Mouse (Mus musculus): Measurements from ENCODE around the gene Ptgfrn. TPM values are rescaled to one million over a fixed set of nuclear protein-coding genes. Genes with fewer than 3 reads are reported as not detected.

Ptgfrn gene
- polyA plus RNA-seq, 1 experiment from 2014 or later: 6.6 TPM

GRCm38 (mm10) chr3:101141864-101142263 lies 31.8 kb upstream of the Ptgfrn start:
- DNase-seq (ENCODE audit: low spot score) (no peak), ATAC-seq (ENCODE audit: insufficient number of reproducible peaks, low FRiP score, low TSS enrichment, low read depth) (no peak)
- H3K9me3 ChIP-seq (ENCODE audit: control insufficient read depth, low read length): no peaks in the 10 kb centered on the region
- H3K27ac ChIP-seq (replicated peaks; ENCODE audit: low read depth, low read length): no peak overlapping the region
- WGBS: 85% methylated on average over 8 of the region's 8 CpGs
- no peak overlapping the region for H3K4me3 ChIP-seq (ENCODE audit: low read depth, low read length)
- no peak overlapping the region for H3K9ac ChIP-seq (ENCODE audit: low read length)
- no peaks in the 10 kb centered on the region for H3K27me3 ChIP-seq (ENCODE audit: control insufficient read depth, insufficient read depth, low read length)
- no peaks in the 10 kb centered on the region for H3K36me3 ChIP-seq (ENCODE audit: control insufficient read depth, insufficient read depth, low read length)
- H3K4me1 ChIP-seq (ENCODE audit: control insufficient read depth, insufficient read depth, low read length): peaks cover 10% of the 10 kb centered on the region
- no peak overlapping the region for H3K4me2 ChIP-seq (ENCODE audit: low read depth, severe bottlenecking)

DNA sequence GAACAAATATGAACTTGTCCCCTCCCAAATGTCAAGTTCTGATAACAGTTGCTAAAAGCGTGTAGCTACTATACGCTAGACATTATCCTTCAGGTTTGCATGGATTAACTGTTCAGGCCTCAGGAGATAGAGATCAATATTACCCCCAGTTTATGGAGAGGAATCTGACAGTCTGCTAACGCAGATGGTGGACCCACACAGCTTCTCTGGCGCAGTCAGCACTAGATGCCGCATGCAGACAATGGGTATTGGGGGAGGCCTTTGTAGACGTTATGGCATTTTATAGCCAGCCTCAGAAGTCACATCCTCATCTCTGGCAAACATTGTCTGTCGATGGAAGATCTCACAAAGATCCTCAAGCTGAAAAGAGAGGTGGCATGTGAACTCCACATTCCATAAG lies 29.9 kb upstream of the Ptgfrn start:
- Histone ChIP-seq H3K9me3 (ENCODE audit: control insufficient read depth, low read length) (no peaks in the 10 kb centered on the region), H3K4me3 (ENCODE audit: low read depth, low read length) (no peak overlapping the region), H3K36me3 (ENCODE audit: control insufficient read depth, insufficient read depth, low read length) (no peaks in the 10 kb centered on the region), H3K27me3 (ENCODE audit: control insufficient read depth, insufficient read depth, low read length) (no peaks in the 10 kb centered on the region), H3K9ac (ENCODE audit: low read length) (no peak overlapping the region), H3K4me2 (ENCODE audit: low read depth, severe bottlenecking) (no peak overlapping the region), H3K27ac (replicated peaks; ENCODE audit: low read depth, low read length) (no peak overlapping the region), H3K4me1 (ENCODE audit: control insufficient read depth, insufficient read depth, low read length) (peaks cover 10% of the 10 kb centered on the region)
- WGBS: 90% methylated on average over 7 of the region's 7 CpGs
- ATAC-seq (ENCODE audit: insufficient number of reproducible peaks, low FRiP score, low TSS enrichment, low read depth) (no peak), DNase-seq (ENCODE audit: low spot score) (no peak)

DNA sequence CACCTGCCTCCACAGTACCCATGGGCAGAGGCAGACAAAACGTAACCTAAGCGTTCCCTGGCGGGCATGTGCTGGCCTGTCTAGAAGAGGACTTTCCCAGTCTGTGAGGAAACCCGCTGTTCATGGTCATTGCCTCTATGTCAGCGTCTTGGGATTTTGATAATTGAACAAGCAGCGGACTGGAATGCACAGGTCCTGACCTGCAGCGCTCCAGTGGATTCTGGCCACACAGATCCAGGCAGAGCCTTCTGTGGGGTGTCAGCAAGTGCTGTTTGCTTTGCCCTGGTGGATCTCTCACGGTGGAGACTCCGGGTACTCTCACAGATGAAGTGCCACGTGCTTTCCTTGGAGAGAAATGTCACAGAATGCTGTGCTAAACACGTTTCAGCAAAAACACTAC lies 26.4 kb upstream of the Ptgfrn start:
- Histone ChIP-seq H3K27ac (replicated peaks; ENCODE audit: low read depth, low read length) (0 out of 2 replicates have a peak overlapping the region, but pooled peaks have one; percentile 12), H3K27me3 (ENCODE audit: control insufficient read depth, insufficient read depth, low read length) (no peaks in the 10 kb centered on the region), H3K4me3 (ENCODE audit: low read depth, low read length) (no peak overlapping the region), H3K4me2 (ENCODE audit: low read depth, severe bottlenecking) (no peak overlapping the region), H3K4me1 (ENCODE audit: control insufficient read depth, insufficient read depth, low read length) (peaks cover 6% of the 10 kb centered on the region), H3K36me3 (ENCODE audit: control insufficient read depth, insufficient read depth, low read length) (no peaks in the 10 kb centered on the region), H3K9me3 (ENCODE audit: control insufficient read depth, low read length) (no peaks in the 10 kb centered on the region), H3K9ac (ENCODE audit: low read length) (no peak overlapping the region)
- DNase-seq (ENCODE audit: low spot score): peak; percentile 32
- 54% methylated on average over 11 of the region's 11 CpGs for WGBS
- ATAC-seq (ENCODE audit: insufficient number of reproducible peaks, low FRiP score, low TSS enrichment, low read depth): no peak

DNA sequence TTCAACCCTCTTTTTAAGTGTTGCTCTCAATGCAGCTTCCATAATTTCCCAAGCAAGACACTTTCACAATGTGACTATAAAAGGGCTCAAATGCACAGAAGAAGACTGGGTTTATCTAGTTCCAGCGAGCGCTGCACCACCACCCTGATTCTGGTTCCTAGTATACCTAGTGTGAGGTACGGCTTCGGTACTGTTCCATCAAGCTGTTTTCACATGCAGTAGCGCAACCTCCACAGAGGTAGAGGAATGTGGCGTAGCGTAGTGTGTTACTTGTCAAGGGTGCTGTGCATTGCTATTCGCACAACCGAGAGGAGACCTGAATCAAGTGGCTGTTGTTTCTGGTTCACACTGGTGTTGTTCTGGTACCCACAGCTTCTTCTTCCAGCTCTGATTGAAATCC lies 24.8 kb upstream of the Ptgfrn start:
- Histone ChIP-seq H3K4me1 (ENCODE audit: control insufficient read depth, insufficient read depth, low read length) (peaks cover 12% of the 10 kb centered on the region), H3K27ac (replicated peaks; ENCODE audit: low read depth, low read length) (no peak overlapping the region), H3K27me3 (ENCODE audit: control insufficient read depth, insufficient read depth, low read length) (no peaks in the 10 kb centered on the region), H3K4me2 (ENCODE audit: low read depth, severe bottlenecking) (no peak overlapping the region), H3K9me3 (ENCODE audit: control insufficient read depth, low read length) (no peaks in the 10 kb centered on the region), H3K9ac (ENCODE audit: low read length) (no peak overlapping the region), H3K36me3 (ENCODE audit: control insufficient read depth, insufficient read depth, low read length) (no peaks in the 10 kb centered on the region), H3K4me3 (ENCODE audit: low read depth, low read length) (no peak overlapping the region)
- ATAC-seq (ENCODE audit: insufficient number of reproducible peaks, low FRiP score, low TSS enrichment, low read depth): no peak
- 96% methylated on average over 9 of the region's 9 CpGs for WGBS
- no peak for DNase-seq (ENCODE audit: low spot score)

DNA sequence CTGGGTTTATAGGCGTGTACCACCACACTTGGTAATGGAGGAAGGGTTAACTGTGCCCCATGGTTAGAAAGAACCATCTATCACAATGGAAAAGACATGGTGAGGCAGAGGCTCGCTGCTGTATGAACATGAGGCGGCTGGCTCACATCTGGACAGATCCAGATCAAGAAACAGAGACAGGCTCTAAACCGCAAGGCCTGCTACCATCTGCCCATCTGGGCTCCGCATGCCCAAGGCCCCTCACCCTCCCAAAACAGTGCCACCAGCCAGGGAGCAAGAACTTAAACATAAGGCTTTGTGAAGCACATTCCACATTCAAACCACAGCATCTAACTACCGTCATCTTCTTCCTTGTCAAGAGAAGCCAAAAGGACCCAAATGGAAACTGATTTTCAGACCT lies 22.9 kb upstream of the Ptgfrn start:
- no peaks in the 10 kb centered on the region for H3K36me3 ChIP-seq (ENCODE audit: control insufficient read depth, insufficient read depth, low read length)
- no peaks in the 10 kb centered on the region for H3K27me3 ChIP-seq (ENCODE audit: control insufficient read depth, insufficient read depth, low read length)
- no peak overlapping the region for H3K9ac ChIP-seq (ENCODE audit: low read length)
- H3K4me2 ChIP-seq (ENCODE audit: low read depth, severe bottlenecking): no peak overlapping the region
- H3K4me3 ChIP-seq (ENCODE audit: low read depth, low read length): no peak overlapping the region
- 86% methylated on average over 6 of the region's 6 CpGs for WGBS
- no peak overlapping the region for H3K27ac ChIP-seq (replicated peaks; ENCODE audit: low read depth, low read length)
- peaks cover 14% of the 10 kb centered on the region for H3K4me1 ChIP-seq (ENCODE audit: control insufficient read depth, insufficient read depth, low read length)
- no peak for DNase-seq (ENCODE audit: low spot score)
- no peak for ATAC-seq (ENCODE audit: insufficient number of reproducible peaks, low FRiP score, low TSS enrichment, low read depth)
- no peaks in the 10 kb centered on the region for H3K9me3 ChIP-seq (ENCODE audit: control insufficient read depth, low read length)

DNA sequence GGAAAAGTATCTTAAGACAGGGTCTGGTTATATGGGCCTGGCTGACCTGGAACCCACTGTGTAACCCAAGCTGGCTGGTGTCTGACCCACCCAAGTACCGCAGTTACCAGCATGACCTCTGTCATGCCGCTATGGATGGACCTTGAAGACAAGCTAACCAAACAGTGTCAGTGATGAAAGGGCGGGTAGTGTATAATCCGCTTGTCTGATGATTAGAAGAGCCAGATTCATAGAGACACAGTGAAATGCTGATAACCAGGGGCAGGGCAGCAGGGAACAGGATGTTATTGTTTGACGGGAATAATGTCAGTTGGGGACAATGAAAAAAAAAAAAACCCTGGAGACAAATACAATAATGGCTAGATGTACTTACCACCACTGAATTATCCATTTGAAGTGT lies 21.7 kb upstream of the Ptgfrn start:
- DNase-seq (ENCODE audit: low spot score): no peak
- H3K9me3 ChIP-seq (ENCODE audit: control insufficient read depth, low read length): no peaks in the 10 kb centered on the region

DNA sequence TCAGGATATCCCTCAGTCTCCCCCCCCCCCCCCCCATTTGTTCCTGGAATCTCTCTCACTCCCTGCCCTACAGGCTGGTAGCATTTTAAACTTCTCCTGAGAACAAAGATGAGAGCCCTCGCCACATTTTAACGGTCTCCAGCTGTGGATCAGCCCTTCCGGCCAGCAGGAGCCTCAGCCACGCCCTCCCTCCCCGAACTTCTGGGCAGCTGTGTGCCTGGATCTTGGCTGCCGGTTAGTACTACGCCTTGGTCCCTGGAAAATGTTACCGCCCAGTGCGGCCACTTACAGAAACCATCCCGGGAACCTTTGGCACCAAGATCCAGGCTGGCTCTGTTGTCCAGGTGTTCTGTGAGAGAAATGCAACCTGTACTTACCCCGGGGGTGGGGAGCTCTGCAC lies 20.4 kb upstream of the Ptgfrn start:
- Histone ChIP-seq H3K4me2 (ENCODE audit: low read depth, severe bottlenecking) (peak overlapping the region; percentile 34; the same call in 1 of the 2 replicates), H3K36me3 (ENCODE audit: control insufficient read depth, insufficient read depth, low read length) (no peaks in the 10 kb centered on the region), H3K27ac (replicated peaks; ENCODE audit: low read depth, low read length) (no peak overlapping the region), H3K27me3 (ENCODE audit: control insufficient read depth, insufficient read depth, low read length) (no peaks in the 10 kb centered on the region), H3K9ac (ENCODE audit: low read length) (no peak overlapping the region), H3K9me3 (ENCODE audit: control insufficient read depth, low read length) (no peaks in the 10 kb centered on the region), H3K4me1 (ENCODE audit: control insufficient read depth, insufficient read depth, low read length) (peaks cover 9% of the 10 kb centered on the region), H3K4me3 (ENCODE audit: low read depth, low read length) (no peak overlapping the region)
- 0% methylated on average over 11 of the region's 11 CpGs for whole genome bisulfite sequencing
- ATAC-seq (ENCODE audit: insufficient number of reproducible peaks, low FRiP score, low TSS enrichment, low read depth) (0 out of 2 replicates have a peak, but pooled peaks have one; percentile 82), DNase-seq (ENCODE audit: low spot score) (peak; percentile 86)

More for the DNA sequence above, 21.7 kb upstream of the Ptgfrn start:
- no peak for ATAC-seq (ENCODE audit: insufficient number of reproducible peaks, low FRiP score, low TSS enrichment, low read depth)
- peaks cover 13% of the 10 kb centered on the region for H3K4me1 ChIP-seq (ENCODE audit: control insufficient read depth, insufficient read depth, low read length)
- H3K36me3 ChIP-seq (ENCODE audit: control insufficient read depth, insufficient read depth, low read length): no peaks in the 10 kb centered on the region
- H3K4me2 ChIP-seq (ENCODE audit: low read depth, severe bottlenecking): no peak overlapping the region
- H3K27ac ChIP-seq (replicated peaks; ENCODE audit: low read depth, low read length): no peak overlapping the region
- H3K4me3 ChIP-seq (ENCODE audit: low read depth, low read length): no peak overlapping the region
- H3K27me3 ChIP-seq (ENCODE audit: control insufficient read depth, insufficient read depth, low read length): no peaks in the 10 kb centered on the region
- WGBS: 96% methylated on average over 5 of the region's 5 CpGs
- no peak overlapping the region for H3K9ac ChIP-seq (ENCODE audit: low read length)

GRCm38 (mm10) chr3:101129620-101130019 lies 19.5 kb upstream of the Ptgfrn start:
- H3K4me3 ChIP-seq (ENCODE audit: low read depth, low read length): no peak overlapping the region
- DNase-seq (ENCODE audit: low spot score): no peak
- H3K4me2 ChIP-seq (ENCODE audit: low read depth, severe bottlenecking): no peak overlapping the region
- no peaks in the 10 kb centered on the region for H3K27me3 ChIP-seq (ENCODE audit: control insufficient read depth, insufficient read depth, low read length)
- H3K9me3 ChIP-seq (ENCODE audit: control insufficient read depth, low read length): no peaks in the 10 kb centered on the region
- no peak overlapping the region for H3K27ac ChIP-seq (replicated peaks; ENCODE audit: low read depth, low read length)
- ATAC-seq (ENCODE audit: insufficient number of reproducible peaks, low FRiP score, low TSS enrichment, low read depth): no peak
- WGBS: 78% methylated on average over 3 of the region's 3 CpGs
- H3K4me1 ChIP-seq (ENCODE audit: control insufficient read depth, insufficient read depth, low read length): peaks cover 9% of the 10 kb centered on the region
- H3K36me3 ChIP-seq (ENCODE audit: control insufficient read depth, insufficient read depth, low read length): no peaks in the 10 kb centered on the region
- H3K9ac ChIP-seq (ENCODE audit: low read length): no peak overlapping the region

DNA sequence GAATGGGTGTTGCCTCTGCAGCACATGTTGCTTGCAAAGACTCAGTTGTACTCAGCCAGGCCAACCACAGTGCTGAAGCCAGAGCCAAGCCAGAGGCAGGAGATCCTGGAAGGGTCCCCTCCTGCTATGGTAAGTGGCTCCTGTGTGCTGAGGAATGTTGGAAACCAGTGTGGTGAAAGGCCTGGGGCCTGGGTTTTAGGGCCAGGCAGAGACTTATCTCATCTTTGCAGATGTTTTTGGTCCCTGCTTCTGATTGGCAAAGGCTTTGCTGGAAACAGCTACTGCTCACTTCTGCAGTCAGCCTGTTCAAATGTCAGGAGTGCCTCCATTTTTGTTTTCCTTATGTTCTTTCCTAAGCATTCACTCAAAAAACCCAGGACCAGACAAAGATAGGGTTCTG lies 19.0 kb upstream of the Ptgfrn start:
- ATAC-seq (ENCODE audit: insufficient number of reproducible peaks, low FRiP score, low TSS enrichment, low read depth): no peak
- Histone ChIP-seq H3K27ac (replicated peaks; ENCODE audit: low read depth, low read length) (no peak overlapping the region), H3K4me3 (ENCODE audit: low read depth, low read length) (no peak overlapping the region), H3K4me2 (ENCODE audit: low read depth, severe bottlenecking) (no peak overlapping the region), H3K4me1 (ENCODE audit: control insufficient read depth, insufficient read depth, low read length) (peaks cover 9% of the 10 kb centered on the region), H3K9me3 (ENCODE audit: control insufficient read depth, low read length) (no peaks in the 10 kb centered on the region), H3K36me3 (ENCODE audit: control insufficient read depth, insufficient read depth, low read length) (no peaks in the 10 kb centered on the region), H3K27me3 (ENCODE audit: control insufficient read depth, insufficient read depth, low read length) (no peaks in the 10 kb centered on the region), H3K9ac (ENCODE audit: low read length) (no peak overlapping the region)
- no peak for DNase-seq (ENCODE audit: low spot score)

Measured in limb, embryonic 11.5 days (tissue).